Mouse (Mus musculus): Measurements from ENCODE around the gene Negr1.

- peak; percentile 34 to 42; a peak in 2 of 4 replicates for TF ChIP-seq CTCF (conservative IDR thresholded peaks at IDR 0.05 in 1 of 2, IDR thresholded peaks at IDR 0.05 in 1 of 2; ENCODE audit: low read depth in 2 of 2, low read length in 2 of 2)
- no peak for TF ChIP-seq MXI1 (IDR thresholded peaks at IDR 0.05; ENCODE audit: low read depth, low read length)
- TF ChIP-seq EP300 (IDR thresholded peaks at IDR 0.05; ENCODE audit: low read length) = no peak
- TF ChIP-seq RCOR1 (conservative IDR thresholded peaks at IDR 0.05; ENCODE audit: low read depth, low read length) = no peak
- TF ChIP-seq RAD21 (IDR thresholded peaks at IDR 0.05; ENCODE audit: low read depth, low read length) = peak; percentile 30
- TF ChIP-seq MAX (IDR thresholded peaks at IDR 0.05; ENCODE audit: low read length) = no peak
Observed at GRCm38 (mm10) chr3:157358905-157359304, 797.3 kb downstream of the Negr1 start.
